Mouse (Mus musculus) forebrain, embryonic 16.5 days (tissue): Measurements from ENCODE around the gene Kansl1. TPM values are rescaled to one million over a fixed set of nuclear protein-coding genes. Genes with fewer than 3 reads are reported as not detected.

Experiments
- ATAC-seq: fragments of 200-750 bp; cut with Nextera tagmentation; 2 replicates; pipeline ENCODE4 v1.8.0; 2017; ENCODE audit warnings: mild to moderate bottlenecking, moderate library complexity
- H3K27ac ChIP-seq: fragments of 300-500 bp; sonication (generic); 2 replicates; pipeline ENCODE4 v1.5.1; 2014; ENCODE audit warnings: low read length, control low read depth
- H3K27me3 ChIP-seq: fragments of 300-500 bp; sonication (generic); replicated peaks from 2 replicates; pipeline ENCODE4 v1.6.1; 2014; ENCODE audit warnings: low read length; ENCODE audit not compliant: control insufficient read depth, insufficient read depth
- H3K36me3 ChIP-seq: fragments of 300-500 bp; sonication (generic); 2 replicates; pipeline ENCODE4 v1.6.1; 2014; ENCODE audit not compliant: control insufficient read depth, insufficient read depth
- H3K4me1 ChIP-seq: fragments of 300-500 bp; sonication (generic); replicated peaks from 2 replicates; pipeline ENCODE4 v1.6.1; 2014; ENCODE audit warnings: low read length; ENCODE audit not compliant: control insufficient read depth, insufficient read depth
- H3K4me2 ChIP-seq: fragments of 300-500 bp; sonication (generic); 2 replicates; pipeline ENCODE4 v1.6.1; 2014; ENCODE audit warnings: mild to moderate bottlenecking, low read length, control low read depth
- H3K4me3 ChIP-seq: fragments of 300-500 bp; sonication (generic); replicated peaks from 2 replicates; pipeline ENCODE4 v1.5.1; 2014; ENCODE audit warnings: mild to moderate bottlenecking, low read length, control low read depth
- H3K9ac ChIP-seq: fragments of 300-500 bp; sonication (generic); replicated peaks from 2 replicates; pipeline ENCODE4 v1.6.1; 2014; ENCODE audit warnings: low read depth, low read length, control low read depth
- H3K9me3 ChIP-seq: fragments of 300-500 bp; sonication (generic); 2 replicates; pipeline ENCODE4 v1.6.1; 2016; ENCODE audit warnings: low read length; ENCODE audit not compliant: control insufficient read depth
- WGBS: fragments of 180-500 bp; shearing (Covaris S2); extraction: QIAGEN DNeasy Blood & Tissue Kit; methylation state at CpG from one replicate; pipeline ENCODE4 v1.1.7; 2014; 5-methylcytosine and 5-hydroxymethylcytosine counted together
- polyA plus RNA-seq: library from polyadenylated mRNA; unstranded; fragments of >200 nt; fragmentation: Nextera tagmentation; extraction: Ambion mirVana; gene quantifications from 2 replicates; pipeline ENCODE4 v1.2.1, GENCODE M21; 2015

Kansl1 gene
- polyA plus RNA-seq, 1 experiment from 2014 or later: 32.5 TPM

- Histone ChIP-seq H3K9ac (no peak overlapping the region), H3K36me3 (peaks cover 7% of the 10 kb centered on the region), H3K27me3 (no peaks in the 10 kb centered on the region), H3K4me2 (no peak overlapping the region), H3K4me3 (no peak overlapping the region), H3K4me1 (peaks cover 11% of the 10 kb centered on the region), H3K9me3 (peaks cover 3% of the 10 kb centered on the region; the same call in 1 of the 2 replicates), H3K27ac (no peak overlapping the region)
- no peak for ATAC-seq
- WGBS: 31% methylated on average over 4 of the region's 4 CpGs
These were observed 146.5 kb downstream of the Kansl1 start for GRCm38 (mm10) chr11:104322142-104322541.

DNA sequence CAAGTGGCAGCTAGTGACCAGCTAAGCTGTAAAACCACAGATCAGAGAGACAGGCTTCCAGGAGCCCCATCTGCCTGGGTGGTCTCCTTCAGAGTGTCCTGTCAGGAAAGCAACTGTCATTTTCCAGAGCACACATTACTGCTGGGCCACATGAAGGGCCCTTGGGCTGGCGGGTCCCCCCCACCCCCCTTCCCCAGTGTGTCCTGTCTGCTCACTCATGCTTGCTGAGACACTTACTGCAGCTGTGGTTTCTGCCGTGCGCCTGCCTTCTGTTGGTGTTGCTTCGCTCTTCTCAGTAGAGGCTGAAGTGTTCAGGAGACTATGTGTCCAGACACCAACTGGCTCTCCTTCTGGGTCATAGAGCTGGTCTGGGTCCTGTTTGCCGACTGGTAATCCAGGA lies 148.2 kb downstream of the Kansl1 start:
- no peak for ATAC-seq
- Histone ChIP-seq H3K36me3 (peaks cover 7% of the 10 kb centered on the region; the same call in 1 of the 2 replicates), H3K4me2 (no peak overlapping the region), H3K9ac (no peak overlapping the region), H3K4me3 (no peak overlapping the region), H3K27ac (no peak overlapping the region), H3K4me1 (peaks cover 11% of the 10 kb centered on the region), H3K9me3 (no peaks in the 10 kb centered on the region), H3K27me3 (no peaks in the 10 kb centered on the region)
- 61% methylated on average over 5 of the region's 5 CpGs for WGBS

DNA sequence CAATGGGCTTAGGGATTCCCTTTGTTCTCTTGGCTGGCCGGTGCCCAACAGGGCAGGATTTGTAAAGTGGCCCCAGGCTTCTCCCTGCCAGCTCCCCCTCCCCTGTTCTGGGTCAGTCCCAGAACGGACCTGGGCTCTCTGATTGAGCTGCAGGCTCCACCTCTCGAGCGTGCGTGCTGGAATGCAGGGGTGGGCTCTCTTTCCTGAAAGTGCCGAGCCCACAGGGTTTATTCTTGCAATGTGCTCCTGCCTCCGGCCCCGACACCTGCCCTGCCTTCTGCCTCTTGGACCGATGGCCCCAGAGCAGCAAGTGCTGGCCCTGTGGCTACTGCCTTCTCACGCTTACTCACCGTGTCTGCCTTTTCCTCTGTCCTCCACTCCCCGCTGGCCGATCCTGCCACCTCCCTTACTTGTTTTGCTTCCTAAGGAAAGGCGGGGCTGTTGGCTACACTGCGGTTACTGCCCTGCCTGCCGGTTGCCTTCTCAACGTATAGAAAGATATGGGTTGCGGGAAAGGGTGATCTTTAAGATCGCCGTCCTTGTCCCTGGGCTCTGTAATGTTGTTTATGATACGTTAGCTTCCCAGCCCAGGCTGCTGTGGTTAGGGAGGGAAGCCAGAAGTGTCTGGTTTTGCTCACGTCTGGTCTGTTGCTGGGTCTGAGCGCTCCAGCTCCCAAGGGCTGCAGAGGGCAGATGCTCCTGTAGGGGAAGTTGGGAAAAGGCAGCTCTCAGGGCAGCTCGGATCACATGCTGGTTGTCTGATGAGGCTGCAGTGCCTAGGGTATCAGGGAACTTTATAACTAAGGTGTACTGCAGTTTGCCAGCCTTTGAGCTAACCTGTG lies 149.5 kb downstream of the Kansl1 start:
- H3K9ac ChIP-seq: peak overlapping the region; percentile 51
- H3K4me1 ChIP-seq: peaks cover 11% of the 10 kb centered on the region
- peak overlapping the region; percentile 32 for H3K4me3 ChIP-seq
- ATAC-seq: 0 out of 2 replicates have a peak, but pooled peaks have one; percentile 43
- no peaks in the 10 kb centered on the region for H3K27me3 ChIP-seq
- no peak overlapping the region for H3K27ac ChIP-seq
- peaks cover 5% of the 10 kb centered on the region; the same call in 1 of the 2 replicates for H3K36me3 ChIP-seq
- WGBS: 2% methylated on average over 24 of the region's 24 CpGs
- H3K9me3 ChIP-seq: no peaks in the 10 kb centered on the region
- H3K4me2 ChIP-seq: peak overlapping the region; percentile 60

DNA sequence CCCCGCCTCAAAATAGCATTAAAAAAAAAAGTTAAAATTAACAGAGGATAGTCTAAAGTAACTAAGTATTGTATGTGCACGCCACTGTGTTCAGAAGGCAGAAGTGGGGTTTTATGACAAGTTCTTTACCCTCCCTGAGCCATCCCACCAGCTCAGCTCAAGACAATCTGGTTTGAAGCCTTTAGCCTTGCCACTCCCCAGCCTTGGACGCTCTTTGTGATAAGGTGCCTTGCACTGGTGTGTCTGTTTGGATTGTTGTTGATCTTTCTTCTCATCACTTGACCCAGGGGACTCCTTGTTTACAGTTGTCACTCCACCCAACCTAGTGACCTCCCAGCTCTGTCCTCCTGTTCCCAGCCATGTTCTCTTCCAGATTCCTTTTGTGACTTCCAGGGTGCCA lies 151.0 kb downstream of the Kansl1 start:
- Histone ChIP-seq H3K27me3 (no peaks in the 10 kb centered on the region), H3K9ac (no peak overlapping the region), H3K36me3 (peaks cover 5% of the 10 kb centered on the region; the same call in 1 of the 2 replicates), H3K4me2 (no peak overlapping the region), H3K4me1 (peaks cover 11% of the 10 kb centered on the region), H3K9me3 (no peaks in the 10 kb centered on the region), H3K4me3 (no peak overlapping the region), H3K27ac (no peak overlapping the region)
- no peak for ATAC-seq
- WGBS: 91% methylated on average over 3 of the region's 3 CpGs

DNA sequence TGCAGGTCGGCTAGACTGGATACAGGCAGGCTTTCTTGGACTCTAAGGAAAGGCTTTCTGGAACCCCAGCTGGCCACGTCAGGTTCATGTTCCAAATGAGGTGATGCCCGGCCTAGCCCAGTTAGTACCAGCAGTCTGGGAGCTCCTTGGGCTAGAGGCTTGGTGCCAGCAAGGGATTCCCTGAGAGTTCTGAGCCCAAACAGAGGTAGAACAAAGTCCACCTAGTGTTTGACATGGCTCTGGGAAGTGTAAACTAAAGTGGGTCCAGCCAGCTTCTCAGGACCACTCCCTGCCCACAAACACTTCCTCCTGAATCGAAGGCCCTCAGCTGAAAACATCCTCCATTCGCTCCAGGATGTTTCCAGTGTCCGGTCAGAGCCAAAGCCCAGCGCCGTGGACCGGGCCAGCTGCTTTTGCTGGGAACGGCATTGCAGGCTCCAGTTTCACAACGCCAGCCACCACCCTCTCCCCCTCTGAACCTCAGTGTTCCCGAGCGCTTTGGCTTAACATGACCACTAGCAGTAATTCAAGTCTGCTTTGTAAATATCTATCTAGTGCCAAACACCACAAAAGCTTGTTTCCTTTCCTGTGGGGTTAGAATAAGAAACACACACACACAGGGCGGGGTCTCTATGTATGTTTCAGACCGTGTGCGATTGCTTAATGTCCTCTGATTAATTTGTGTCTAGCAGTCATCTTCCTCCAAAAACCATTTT lies 151.8 kb downstream of the Kansl1 start:
- 78% methylated on average over 16 of the region's 16 CpGs for WGBS
- Histone ChIP-seq H3K9me3 (no peaks in the 10 kb centered on the region), H3K9ac (no peak overlapping the region), H3K27ac (no peak overlapping the region), H3K4me3 (no peak overlapping the region), H3K4me1 (peaks cover 11% of the 10 kb centered on the region), H3K27me3 (no peaks in the 10 kb centered on the region), H3K36me3 (peaks cover 5% of the 10 kb centered on the region; the same call in 1 of the 2 replicates), H3K4me2 (no peak overlapping the region)
- ATAC-seq: no peak

DNA sequence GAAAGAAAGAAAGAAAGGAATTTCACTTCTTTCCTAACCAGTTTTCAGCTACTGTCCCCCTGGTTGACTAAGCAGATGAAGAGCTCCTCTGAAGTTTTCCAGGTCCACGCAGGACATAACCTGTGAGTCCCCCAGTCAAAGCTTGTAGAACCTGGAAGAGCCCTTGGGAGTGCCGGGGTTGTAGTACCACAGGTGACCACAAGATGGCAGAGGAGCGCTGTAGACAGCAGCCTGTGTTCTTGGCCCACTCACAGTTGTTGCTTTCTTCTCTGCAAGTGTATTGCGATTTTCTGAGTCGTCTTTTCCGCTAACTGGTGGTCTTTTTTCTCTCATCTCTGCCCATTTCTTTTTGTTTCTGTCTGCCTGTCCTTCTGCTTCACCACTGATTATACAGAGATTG lies 153.0 kb downstream of the Kansl1 start:
- Histone ChIP-seq H3K4me1 (peaks cover 11% of the 10 kb centered on the region), H3K9me3 (no peaks in the 10 kb centered on the region), H3K9ac (no peak overlapping the region), H3K4me2 (no peak overlapping the region), H3K4me3 (no peak overlapping the region), H3K27me3 (no peaks in the 10 kb centered on the region), H3K27ac (no peak overlapping the region), H3K36me3 (no peaks in the 10 kb centered on the region)
- peak; percentile 59; the same call in 1 of the 2 replicates for ATAC-seq
- 1% methylated on average over 6 of the region's 6 CpGs for WGBS

DNA sequence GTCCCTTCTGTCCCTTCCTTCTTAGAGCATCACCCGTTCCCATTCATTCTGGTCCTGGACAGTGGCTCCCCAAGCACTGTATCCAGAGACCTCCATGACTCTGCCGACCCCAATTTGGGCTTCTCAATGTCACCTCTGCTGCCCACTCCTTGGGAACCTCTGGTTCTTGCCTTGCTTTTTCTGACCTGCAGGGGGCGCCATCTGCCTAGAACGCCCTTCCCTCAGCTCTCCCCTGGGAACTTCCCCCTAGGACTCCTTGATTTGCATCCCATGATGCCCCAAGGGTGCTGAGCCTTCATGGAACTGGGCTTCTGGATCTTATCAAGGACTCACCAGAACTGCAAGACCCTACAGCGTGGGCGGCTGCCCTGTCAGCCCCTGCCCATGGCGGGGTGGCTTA lies 157.0 kb downstream of the Kansl1 start:
- Histone ChIP-seq H3K9ac (no peak overlapping the region), H3K27me3 (no peaks in the 10 kb centered on the region), H3K9me3 (no peaks in the 10 kb centered on the region), H3K27ac (no peak overlapping the region), H3K36me3 (0 out of 2 replicates have a peak, but pooled peaks cover 3% of the 10 kb centered on the region), H3K4me2 (no peak overlapping the region), H3K4me3 (no peak overlapping the region), H3K4me1 (no peaks in the 10 kb centered on the region)
- ATAC-seq: no peak
- 67% methylated on average over 7 of the region's 7 CpGs for WGBS

DNA sequence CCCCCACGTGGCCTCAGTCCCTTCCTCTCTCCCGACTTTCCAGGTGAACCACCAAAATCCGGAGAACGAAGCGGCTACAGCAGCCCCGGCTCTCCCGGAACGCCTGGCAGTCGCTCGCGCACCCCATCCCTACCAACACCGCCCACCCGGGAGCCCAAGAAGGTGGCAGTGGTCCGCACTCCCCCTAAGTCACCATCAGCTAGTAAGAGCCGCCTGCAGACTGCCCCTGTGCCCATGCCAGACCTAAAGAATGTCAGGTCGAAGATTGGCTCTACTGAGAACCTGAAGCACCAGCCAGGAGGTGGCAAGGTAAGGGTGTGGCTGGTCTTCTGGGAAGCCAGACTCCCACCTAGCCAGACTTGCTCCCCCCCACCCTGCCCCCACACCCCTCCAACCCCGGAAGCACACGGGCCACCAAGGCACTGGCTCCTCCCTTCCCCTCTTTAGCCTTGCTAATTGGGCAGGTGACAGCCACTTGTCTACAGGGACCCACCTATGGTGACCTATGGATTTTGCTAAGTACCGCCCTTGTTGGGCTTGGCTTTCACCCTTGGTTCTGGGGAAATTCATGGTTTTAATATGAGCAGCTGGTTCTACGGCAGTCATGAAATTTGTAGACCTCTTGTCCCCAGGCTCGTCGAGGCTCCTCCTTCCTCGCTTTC lies 158.3 kb downstream of the Kansl1 start:
- Histone ChIP-seq H3K4me1 (no peaks in the 10 kb centered on the region), H3K4me3 (no peak overlapping the region), H3K27me3 (no peaks in the 10 kb centered on the region), H3K9me3 (no peaks in the 10 kb centered on the region), H3K36me3 (peaks cover 6% of the 10 kb centered on the region; the same call in 1 of the 2 replicates), H3K27ac (no peak overlapping the region), H3K9ac (no peak overlapping the region), H3K4me2 (no peak overlapping the region)
- no peak for ATAC-seq
- 19% methylated on average over 23 of the region's 23 CpGs for WGBS
